Mouse (Mus musculus) mature B cell (primary cell): ENCODE measurements around the gene 6430548M08Rik.

Experiments
- in situ Hi-C: fragments of 300-500 bp; cut with MboI; formaldehyde crosslinking; loops from 2 replicates; pipeline ENCODE4 v1.14.3; 2019

The 6430548M08Rik gene

GRCm38 (mm10) chr8:120109149-120109548, 4.8 kb upstream of the 6430548M08Rik start:
- in situ Hi-C loops: no loop called here

- in situ Hi-C loops: no loop called here
Measured at GRCm38 (mm10) chr8:120110966-120111365, 3.0 kb upstream of the 6430548M08Rik start.

- in situ Hi-C loops: no loop called here
Measured at GRCm38 (mm10) chr8:120111382-120111781, 2.6 kb upstream of the 6430548M08Rik start.

GRCm38 (mm10) chr8:120112535-120112934, 1.4 kb upstream of the 6430548M08Rik start:
- in situ Hi-C loops: no loop called here

GRCm38 (mm10) chr8:120113306-120113705, 646 bp upstream of the 6430548M08Rik start:
- in situ Hi-C loops: no loop called here

GRCm38 (mm10) chr8:120114315-120114841, 426 bp downstream of the 6430548M08Rik start:
- in situ Hi-C loops: no loop called here

- in situ Hi-C loops: no loop called here
Measured at GRCm38 (mm10) chr8:120116600-120116999, 2.6 kb downstream of the 6430548M08Rik start.

GRCm38 (mm10) chr8:120118162-120118561, 4.2 kb downstream of the 6430548M08Rik start:
- in situ Hi-C loops: no loop called here

GRCm38 (mm10) chr8:120118847-120119246, 4.9 kb downstream of the 6430548M08Rik start:
- in situ Hi-C loops: no loop called here

GRCm38 (mm10) chr8:120119429-120119828, 5.5 kb downstream of the 6430548M08Rik start:
- in situ Hi-C loops: no loop called here

- in situ Hi-C loops: no loop called here
Measured at GRCm38 (mm10) chr8:120119931-120120330, 6.0 kb downstream of the 6430548M08Rik start.

GRCm38 (mm10) chr8:120120951-120121350, 7.0 kb downstream of the 6430548M08Rik start:
- in situ Hi-C loops: no loop called here

- in situ Hi-C loops: no loop called here
Measured at GRCm38 (mm10) chr8:120124261-120124660, 10.3 kb downstream of the 6430548M08Rik start.

GRCm38 (mm10) chr8:120124836-120125389, 11.0 kb downstream of the 6430548M08Rik start:
- in situ Hi-C loops: no loop called here

- in situ Hi-C loops: no loop called here
Measured at GRCm38 (mm10) chr8:120126357-120127161, 12.6 kb downstream of the 6430548M08Rik start.

GRCm38 (mm10) chr8:120129547-120129946, 15.6 kb downstream of the 6430548M08Rik start:
- in situ Hi-C loops: no loop called here

GRCm38 (mm10) chr8:120131158-120131557, 17.2 kb downstream of the 6430548M08Rik start:
- in situ Hi-C loops: no loop called here

- in situ Hi-C loops: no loop called here
Measured at GRCm38 (mm10) chr8:120133169-120133568, 19.2 kb downstream of the 6430548M08Rik start.

- in situ Hi-C loops: no loop called here
Measured at GRCm38 (mm10) chr8:120135687-120136086, 21.7 kb downstream of the 6430548M08Rik start.

- in situ Hi-C loops: no loop called here
Measured at GRCm38 (mm10) chr8:120136618-120137017, 22.7 kb downstream of the 6430548M08Rik start.

GRCm38 (mm10) chr8:120138958-120139357, 25.0 kb downstream of the 6430548M08Rik start:
- in situ Hi-C loops: no loop called here

GRCm38 (mm10) chr8:120140769-120141168, 26.8 kb downstream of the 6430548M08Rik start:
- in situ Hi-C loops: no loop called here
